ENCODE assay signal across 28 mouse cellular contexts in the genomic region with DNA sequence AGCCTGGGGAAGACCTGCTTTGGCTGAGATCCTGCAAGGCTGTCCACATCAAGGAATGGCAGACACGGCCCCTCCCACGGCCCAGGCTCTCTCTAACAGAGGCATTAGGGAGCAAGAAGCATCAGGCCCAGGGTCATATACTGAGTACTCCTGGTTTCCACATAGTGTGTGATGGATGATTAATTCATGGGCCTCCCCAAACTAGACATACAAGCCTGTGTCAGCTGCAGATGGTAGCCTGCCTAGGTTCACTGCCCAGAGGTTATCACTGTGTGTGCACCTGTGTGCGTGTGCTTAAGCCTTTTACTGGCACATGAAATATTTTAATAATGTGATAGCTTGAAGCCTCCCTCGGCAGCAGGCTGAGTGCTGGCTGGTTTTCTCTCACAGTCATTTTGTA. TPM values are rescaled to one million over a fixed set of nuclear protein-coding genes. Genes with fewer than 3 reads are reported as not detected.
A peak's percentile ranks its signal among the peaks of the same experiment; 100 is the strongest.
DNase-seq lines count a peak whose midpoint lies in the region; ATAC-seq and TF ChIP-seq lines count a peak whose summit lies in the region.
"Had no signal": no experiment of that assay in that cellular context is flagged by ENCODE, and none has a peak within 500 bp of the region (broad histone marks: within the 10 kb centered on the region; RNA-seq: fewer than 3 reads in every experiment).

No protein-coding gene starts in this region.

- peaks cover 35% of the 10 kb centered on the region for H3K4me1 ChIP-seq in liver, embryonic 12.5 days
- no peaks in the 10 kb centered on the region for H3K4me1 ChIP-seq in liver, embryonic 11.5 days (replicated peaks; ENCODE audit: control insufficient read depth, insufficient read depth, low read length)
- no peaks in the 10 kb centered on the region; the same call in 1 of the 2 replicates for H3K4me1 ChIP-seq in testis, adult 2 months (ENCODE audit: control insufficient read depth, insufficient read depth, low read length)
- H3K4me1 ChIP-seq: embryonic facial prominence, embryonic 12.5 days; embryonic facial prominence, embryonic 15.5 days had no signal

- no peak for DNase-seq in liver, embryonic 11.5 days (ENCODE audit: low spot score)
- no peak for DNase-seq in testis, postnatal 10 days (ENCODE audit: low spot score)
- DNase-seq in kidney, adult 11 months: no peak
- no peak for DNase-seq in left cerebral cortex, adult 11 months (ENCODE audit: low spot score)
- DNase-seq: adrenal gland, adult 8-10 months; adrenal gland, postnatal 25 days; cerebellum, adult 11-12 months; cerebellum, adult 8-10 months; cerebellum, postnatal 10 days; cerebellum, postnatal 36 days; gastrocnemius, postnatal 10 days; gastrocnemius, postnatal 36 days; heart, adult 2 months; heart, postnatal 14 days; heart, postnatal 4 days had no signal

- TF ChIP-seq CTCF in testis, adult 2 months (IDR thresholded peaks at IDR 0.05; ENCODE audit: control insufficient read depth, insufficient read depth, insufficient replicate concordance, low read depth, low read length): no peak

- peak overlapping the region; percentile 1; the same call in 1 of the 2 replicates for H3K4me2 ChIP-seq in liver, embryonic 12.5 days
- no peak overlapping the region for H3K4me2 ChIP-seq in liver, embryonic 11.5 days
- H3K4me2 ChIP-seq: embryonic facial prominence, embryonic 12.5 days; embryonic facial prominence, embryonic 15.5 days; forebrain, embryonic 13.5 days; heart, embryonic 13.5 days; hindbrain, embryonic 14.5 days had no signal

- H3K27ac ChIP-seq in liver, embryonic 12.5 days: no peak overlapping the region
- H3K27ac ChIP-seq in liver, embryonic 11.5 days (ENCODE audit: low read depth, low read length): no peak overlapping the region
- no peak overlapping the region for H3K27ac ChIP-seq in testis, adult 2 months (ENCODE audit: control insufficient read depth, insufficient read depth, low read depth, low read length)
- H3K27ac ChIP-seq: embryonic facial prominence, embryonic 12.5 days; embryonic facial prominence, embryonic 15.5 days; forebrain, embryonic 10.5 days; forebrain, embryonic 13.5 days; heart, adult 2 months; heart, embryonic 10.5 days; heart, embryonic 13.5 days; hindbrain, embryonic 14.5 days had no signal

- H3K27me3 ChIP-seq in liver, embryonic 12.5 days (replicated peaks): peaks cover 14% of the 10 kb centered on the region; the same call in 1 of the 2 replicates
- H3K27me3 ChIP-seq in liver, embryonic 11.5 days (replicated peaks; ENCODE audit: control insufficient read depth, insufficient read depth, low read length): no peaks in the 10 kb centered on the region
- no peaks in the 10 kb centered on the region for H3K27me3 ChIP-seq in testis, adult 2 months (ENCODE audit: control insufficient read depth, insufficient read depth, low read length)
- H3K27me3 ChIP-seq: embryonic facial prominence, embryonic 12.5 days; embryonic facial prominence, embryonic 15.5 days; forebrain, embryonic 13.5 days; heart, embryonic 13.5 days had no signal

- peak; percentile 45 for ATAC-seq in liver, embryonic 12.5 days
- ATAC-seq in liver, embryonic 11.5 days (replicated peaks; ENCODE audit: low FRiP score): no peak
- ATAC-seq in megakaryocyte progenitor cell, adult 5-6 weeks (replicated peaks; ENCODE audit: poor library complexity): peak; percentile 35; the same call in 1 of the 2 replicates
- ATAC-seq: activated CD4-positive, CD25-positive, alpha-beta regulatory T cell, adult 4 months; forebrain, embryonic 13.5 days; forebrain, embryonic 16.5 days had no signal

- H3K9me3 ChIP-seq in liver, embryonic 12.5 days (replicated peaks): no peaks in the 10 kb centered on the region
- no peaks in the 10 kb centered on the region for H3K9me3 ChIP-seq in liver, embryonic 11.5 days (ENCODE audit: control insufficient read depth, low read length)
- H3K9me3 ChIP-seq: embryonic facial prominence, embryonic 12.5 days; embryonic facial prominence, embryonic 15.5 days; forebrain, embryonic 10.5 days; forebrain, embryonic 13.5 days; heart, embryonic 10.5 days; heart, embryonic 13.5 days had no signal

- 62% methylated on average over 4 of the region's 4 CpGs for WGBS in liver, embryonic 12.5 days (ENCODE audit: insufficient replicate concordance)
- WGBS in liver, embryonic 11.5 days: 60% methylated on average over 4 of the region's 4 CpGs

- H3K4me3 ChIP-seq in liver, embryonic 12.5 days: no peak overlapping the region
- H3K4me3 ChIP-seq in liver, embryonic 11.5 days (ENCODE audit: low read depth, low read length): no peak overlapping the region
- H3K4me3 ChIP-seq in testis, adult 2 months (ENCODE audit: control insufficient read depth, low read depth, low read length): peak overlapping the region; percentile 32
- H3K4me3 ChIP-seq: embryonic facial prominence, embryonic 12.5 days; embryonic facial prominence, embryonic 15.5 days; erythroblast, embryonic 14.5 days; forebrain, embryonic 10.5 days; forebrain, embryonic 13.5 days; heart, adult 2 months; heart, embryonic 10.5 days; heart, embryonic 13.5 days had no signal

- H3K36me3 ChIP-seq in liver, embryonic 12.5 days: no peaks in the 10 kb centered on the region
- H3K36me3 ChIP-seq in liver, embryonic 11.5 days (ENCODE audit: control insufficient read depth, insufficient read depth, low read length): no peaks in the 10 kb centered on the region
- no peaks in the 10 kb centered on the region for H3K36me3 ChIP-seq in testis, adult 2 months (ENCODE audit: control insufficient read depth, insufficient read depth, low read length)
- H3K36me3 ChIP-seq: embryonic facial prominence, embryonic 12.5 days; embryonic facial prominence, embryonic 15.5 days; heart, embryonic 10.5 days; heart, embryonic 13.5 days had no signal

- no peak overlapping the region for H3K9ac ChIP-seq in liver, embryonic 12.5 days
- no peak overlapping the region for H3K9ac ChIP-seq in liver, embryonic 11.5 days (ENCODE audit: low read depth, low read length)
- H3K9ac ChIP-seq: embryonic facial prominence, embryonic 12.5 days; embryonic facial prominence, embryonic 15.5 days; forebrain, embryonic 13.5 days; heart, embryonic 13.5 days; hindbrain, embryonic 14.5 days had no signal

- no peak for TF ChIP-seq POLR2A in testis, adult 2 months (IDR thresholded peaks at IDR 0.05; ENCODE audit: control insufficient read depth, low read depth, low read length)

RNA-seq across cellular contexts. Expression of gene Slc39a9, which starts 47.7 kb away (rescaled TPM):
- 15.3 and 15.7 TPM in 2 replicates for polyA plus RNA-seq in liver, embryonic 12.5 days (2016; fragmentation: Nextera tagmentation; extraction: Ambion mirVana)
- polyA plus RNA-seq in liver, embryonic 11.5 days (2014; fragmentation: Nextera tagmentation; extraction: Ambion mirVana): 21.4 and 25.1 TPM in 2 replicates
- polyA plus RNA-seq in testis, adult 2 months (2012; rRNA removed): 10.7 and 12.0 TPM in 2 replicates
- total RNA-seq in megakaryocyte progenitor cell, adult 5-6 weeks (2015): 26.4 and 26.5 TPM in 2 replicates
- 11.5 and 14.6 TPM in 2 replicates for total RNA-seq in megakaryocyte progenitor cell, adult 5-6 weeks (2017)

RNA-seq across cellular contexts. Expression of gene Erh, which starts 48.2 kb away (rescaled TPM):
- polyA plus RNA-seq in liver, embryonic 12.5 days (2016; fragmentation: Nextera tagmentation; extraction: Ambion mirVana): 188 and 195 TPM in 2 replicates
- polyA plus RNA-seq in liver, embryonic 11.5 days (2014; fragmentation: Nextera tagmentation; extraction: Ambion mirVana): 304 and 308 TPM in 2 replicates
- polyA plus RNA-seq in testis, adult 2 months (2012; rRNA removed): 73.9 and 101 TPM in 2 replicates
- total RNA-seq in megakaryocyte progenitor cell, adult 5-6 weeks (2015): 117 TPM in 2 replicates
- 96.3 and 127 TPM in 2 replicates for total RNA-seq in megakaryocyte progenitor cell, adult 5-6 weeks (2017)
